Mouse (Mus musculus) layer of hippocampus, adult 18-20 months (tissue): ENCODE measurements around the gene Foxk1. TPM values are rescaled to one million over a fixed set of nuclear protein-coding genes. Genes with fewer than 3 reads are reported as not detected.

Experiments
- total RNA-seq, 2 experiments: library from RNA; stranded (reverse); gene quantifications; 2 replicates each; pipeline ENCODE4 v1.2.3; 2021

Gene Foxk1
- total RNA-seq, 2 experiments from 2014 or later, result 51.1 to 55.3 TPM

Other genes starting within 250 kb of the Foxk1 start
- gene Ap5z1, start 62.4 kb downstream of the Foxk1 start, total RNA-seq, result 10 to 100 TPM; 21.1 to 23.4 TPM
- gene Papolb, start 128.6 kb downstream of the Foxk1 start, total RNA-seq, result under 1 TPM; 0.54 to 0.86 TPM
- gene Radil, start 149.6 kb downstream of the Foxk1 start, total RNA-seq, result 10 to 100 TPM; 12.3 to 13.3 TPM
- gene Mmd2, start 207.3 kb downstream of the Foxk1 start, total RNA-seq, result 100 to 1,000 TPM; 160 to 165 TPM
- gene Wipi2, start 226.2 kb downstream of the Foxk1 start, total RNA-seq, result 100 to 1,000 TPM in 1 of 2 experiments, 10 to 100 TPM in 1; 100.0 to 107 TPM